Mouse (Mus musculus) lung, embryonic 16.5 days (tissue): ENCODE measurements around the gene Kcnj11. TPM values are rescaled to one million over a fixed set of nuclear protein-coding genes. Genes with fewer than 3 reads are reported as not detected.

Experiments used
- ATAC-seq: fragments of 200-750 bp; cut with Nextera tagmentation; 2 replicates; pipeline ENCODE4 v1.8.0; 2017; ENCODE audit warnings: low read depth, mild to moderate bottlenecking, moderate library complexity
- H3K27ac ChIP-seq: fragments of 300-500 bp; sonication (generic); 2 replicates; pipeline ENCODE4 v1.5.1; 2014; ENCODE audit warnings: mild to moderate bottlenecking, control low read depth, low read length
- H3K27me3 ChIP-seq: fragments of 300-500 bp; sonication (generic); 2 replicates; pipeline ENCODE4 v1.6.1; 2014; ENCODE audit warnings: low read depth, low read length, mixed read lengths; ENCODE audit not compliant: control insufficient read depth, insufficient read depth
- H3K36me3 ChIP-seq: fragments of 300-500 bp; sonication (generic); 2 replicates; pipeline ENCODE4 v1.6.1; 2014; ENCODE audit warnings: low read length; ENCODE audit not compliant: control insufficient read depth, insufficient read depth
- H3K4me1 ChIP-seq: fragments of 300-500 bp; sonication (generic); replicated peaks from 2 replicates; pipeline ENCODE4 v1.6.1; 2014; ENCODE audit warnings: low read length, mixed read lengths; ENCODE audit not compliant: control insufficient read depth, insufficient read depth
- H3K4me2 ChIP-seq: fragments of 300-500 bp; sonication (generic); 2 replicates; pipeline ENCODE4 v1.6.1; 2014; ENCODE audit warnings: low read depth, low read length, control low read depth
- H3K4me3 ChIP-seq: fragments of 300-500 bp; sonication (generic); 2 replicates; pipeline ENCODE4 v1.5.1; 2014; ENCODE audit warnings: mild to moderate bottlenecking, low read length, control low read depth
- H3K9ac ChIP-seq: fragments of 300-500 bp; sonication (generic); 2 replicates; pipeline ENCODE4 v1.6.1; 2014; ENCODE audit warnings: low read length, control low read depth
- H3K9me3 ChIP-seq: fragments of 300-500 bp; sonication (generic); 2 replicates; pipeline ENCODE4 v1.6.1; 2016; ENCODE audit warnings: low read length; ENCODE audit not compliant: control insufficient read depth
- WGBS: fragments of 180-500 bp; shearing (Covaris S2); extraction: QIAGEN DNeasy Blood & Tissue Kit; methylation state at CpG from one replicate; pipeline ENCODE4 v1.1.7; 2014; 5-methylcytosine and 5-hydroxymethylcytosine counted together
- polyA plus RNA-seq: library from polyadenylated mRNA; unstranded; fragments of >200 nt; fragmentation: Nextera tagmentation; extraction: Ambion mirVana; gene quantifications from 2 replicates; pipeline ENCODE4 v1.2.1, GENCODE M21; 2015

Kcnj11 gene
- 0.38 and 0.59 TPM in 2 replicates for polyA plus RNA-seq

GRCm38 (mm10) chr7:46100563-46100962, at the start of gene Kcnj11:
Kcnj11 (minus strand) TSS chr7:46100764.
- Histone ChIP-seq H3K4me1 (no peaks in the 10 kb centered on the region; the same call in 1 of the 2 replicates), H3K27ac (no peak within 1 kb of the TSS), H3K4me2 (peak within 1 kb of the TSS; percentile 79), H3K27me3 (peaks cover 15% of the 10 kb centered on the region), H3K9me3 (no peaks in the 10 kb centered on the region), H3K4me3 (peak within 1 kb of the TSS; percentile 49), H3K36me3 (no peaks in the 10 kb centered on the region), H3K9ac (peak within 1 kb of the TSS; percentile 53)
- peak; percentile 78 for ATAC-seq
- WGBS = 1% methylated on average over 33 of the region's 34 CpGs

GRCm38 (mm10) chr7:46147417-46147816, 46.9 kb upstream of the Kcnj11 start:
- WGBS = 76% methylated on average over 7 of the region's 7 CpGs
- no peaks in the 10 kb centered on the region for H3K27me3 ChIP-seq
- H3K4me1 ChIP-seq = no peaks in the 10 kb centered on the region
- ATAC-seq = no peak
- no peaks in the 10 kb centered on the region for H3K36me3 ChIP-seq
- H3K9ac ChIP-seq = no peak overlapping the region
- H3K4me2 ChIP-seq = no peak overlapping the region
- no peak overlapping the region for H3K4me3 ChIP-seq
- H3K9me3 ChIP-seq = no peaks in the 10 kb centered on the region
- no peak overlapping the region for H3K27ac ChIP-seq

GRCm38 (mm10) chr7:46146675-46147308, 46.2 kb upstream of the Kcnj11 start:
- Histone ChIP-seq H3K36me3 (no peaks in the 10 kb centered on the region), H3K4me1 (no peaks in the 10 kb centered on the region), H3K27me3 (no peaks in the 10 kb centered on the region), H3K9ac (no peak overlapping the region), H3K27ac (no peak overlapping the region), H3K4me3 (no peak overlapping the region), H3K9me3 (no peaks in the 10 kb centered on the region), H3K4me2 (no peak overlapping the region)
- ATAC-seq = no peak
- 68% methylated on average over 7 of the region's 7 CpGs for WGBS

- no peak for ATAC-seq
- Histone ChIP-seq H3K4me3 (no peak overlapping the region), H3K9me3 (no peaks in the 10 kb centered on the region), H3K27me3 (no peaks in the 10 kb centered on the region), H3K9ac (no peak overlapping the region), H3K27ac (no peak overlapping the region), H3K36me3 (no peaks in the 10 kb centered on the region), H3K4me2 (no peak overlapping the region), H3K4me1 (no peaks in the 10 kb centered on the region)
- WGBS = 70% methylated on average over 8 of the region's 8 CpGs
These were observed 43.5 kb upstream of the Kcnj11 start for GRCm38 (mm10) chr7:46144061-46144460.

- Histone ChIP-seq H3K4me1 (peaks cover 3% of the 10 kb centered on the region; the same call in 1 of the 2 replicates), H3K9ac (no peak overlapping the region), H3K4me2 (no peak overlapping the region), H3K36me3 (no peaks in the 10 kb centered on the region), H3K4me3 (no peak overlapping the region), H3K27ac (no peak overlapping the region), H3K27me3 (0 out of 2 replicates have a peak, but pooled peaks cover under 1% of the 10 kb centered on the region), H3K9me3 (no peaks in the 10 kb centered on the region)
- 32% methylated on average over 7 of the region's 7 CpGs for WGBS
- no peak for ATAC-seq
These were observed 37.9 kb upstream of the Kcnj11 start for GRCm38 (mm10) chr7:46138329-46138930.

- no peak overlapping the region for H3K4me2 ChIP-seq
- no peaks in the 10 kb centered on the region for H3K9me3 ChIP-seq
- no peaks in the 10 kb centered on the region for H3K36me3 ChIP-seq
- H3K27ac ChIP-seq = no peak overlapping the region
- no peak for ATAC-seq
- WGBS = 15% methylated on average over 7 of the region's 7 CpGs
- peaks cover 7% of the 10 kb centered on the region; the same call in 1 of the 2 replicates for H3K27me3 ChIP-seq
- peaks cover 3% of the 10 kb centered on the region; the same call in 1 of the 2 replicates for H3K4me1 ChIP-seq
- no peak overlapping the region for H3K4me3 ChIP-seq
- H3K9ac ChIP-seq = no peak overlapping the region
These were observed 33.3 kb upstream of the Kcnj11 start for GRCm38 (mm10) chr7:46133858-46134257.

- whole genome bisulfite sequencing = 77% methylated on average over 12 of the region's 12 CpGs
- Histone ChIP-seq H3K4me2 (no peak overlapping the region), H3K27ac (no peak overlapping the region), H3K4me1 (peaks cover 3% of the 10 kb centered on the region; the same call in 1 of the 2 replicates), H3K4me3 (no peak overlapping the region), H3K36me3 (no peaks in the 10 kb centered on the region), H3K9me3 (no peaks in the 10 kb centered on the region), H3K27me3 (peaks cover 12% of the 10 kb centered on the region; the same call in 1 of the 2 replicates), H3K9ac (no peak overlapping the region)
- ATAC-seq = no peak
These were observed 31.7 kb upstream of the Kcnj11 start for GRCm38 (mm10) chr7:46132229-46132628.

- H3K27me3 ChIP-seq = peaks cover 12% of the 10 kb centered on the region; the same call in 1 of the 2 replicates
- no peak for ATAC-seq
- H3K4me2 ChIP-seq = no peak overlapping the region
- WGBS = 58% methylated on average over 8 of the region's 8 CpGs
- H3K27ac ChIP-seq = no peak overlapping the region
- peaks cover 3% of the 10 kb centered on the region; the same call in 1 of the 2 replicates for H3K4me1 ChIP-seq
- H3K9ac ChIP-seq = no peak overlapping the region
- no peaks in the 10 kb centered on the region for H3K9me3 ChIP-seq
- H3K36me3 ChIP-seq = no peaks in the 10 kb centered on the region
- H3K4me3 ChIP-seq = no peak overlapping the region
These were observed 31.2 kb upstream of the Kcnj11 start for GRCm38 (mm10) chr7:46131806-46132205.

GRCm38 (mm10) chr7:46131266-46131665, 30.7 kb upstream of the Kcnj11 start:
- Histone ChIP-seq H3K36me3 (no peaks in the 10 kb centered on the region), H3K9ac (no peak overlapping the region), H3K27me3 (peaks cover 12% of the 10 kb centered on the region; the same call in 1 of the 2 replicates), H3K9me3 (no peaks in the 10 kb centered on the region), H3K27ac (no peak overlapping the region), H3K4me2 (no peak overlapping the region), H3K4me1 (peaks cover 3% of the 10 kb centered on the region; the same call in 1 of the 2 replicates), H3K4me3 (no peak overlapping the region)
- no peak for ATAC-seq
- 33% methylated on average over 3 of the region's 3 CpGs for WGBS
